Mouse (Mus musculus): Measurements from ENCODE around the gene Shc4. TPM values are rescaled to one million over a fixed set of nuclear protein-coding genes. Genes with fewer than 3 reads are reported as not detected.

The Shc4 gene
- polyA plus RNA-seq, 1 experiment from 2014 or later = 1.2 TPM

Other genes starting within 250 kb of the Shc4 start
- 0.36 and 0.49 TPM in 2 replicates for gene Gm9913, start 219.1 kb downstream of the Shc4 start, polyA plus RNA-seq (2014; fragmentation: Nextera tagmentation; extraction: Ambion mirVana)
- 28.9 and 33.6 TPM in 2 replicates for gene Fbn1, start 216.2 kb downstream of the Shc4 start, polyA plus RNA-seq (2014; fragmentation: Nextera tagmentation; extraction: Ambion mirVana)
- 3.7 and 4.0 TPM in 2 replicates for gene Cep152, start 99.0 kb downstream of the Shc4 start, polyA plus RNA-seq (2014; fragmentation: Nextera tagmentation; extraction: Ambion mirVana)
- gene Eid1, start 51.1 kb downstream of the Shc4 start, polyA plus RNA-seq (2014; fragmentation: Nextera tagmentation; extraction: Ambion mirVana) = 192 and 208 TPM in 2 replicates
- 15.7 and 16.4 TPM in 2 replicates for gene Secisbp2l, start 58.7 kb upstream of the Shc4 start, polyA plus RNA-seq (2014; fragmentation: Nextera tagmentation; extraction: Ambion mirVana)
- 31.9 and 34.0 TPM in 2 replicates for gene Galk2, start 135.0 kb upstream of the Shc4 start, polyA plus RNA-seq (2014; fragmentation: Nextera tagmentation; extraction: Ambion mirVana)
- gene Cops2, start 135.0 kb upstream of the Shc4 start, polyA plus RNA-seq (2014; fragmentation: Nextera tagmentation; extraction: Ambion mirVana) = 66.9 and 71.0 TPM in 2 replicates